ENCODE assay signal across 10 mouse cellular contexts in the genomic region with DNA sequence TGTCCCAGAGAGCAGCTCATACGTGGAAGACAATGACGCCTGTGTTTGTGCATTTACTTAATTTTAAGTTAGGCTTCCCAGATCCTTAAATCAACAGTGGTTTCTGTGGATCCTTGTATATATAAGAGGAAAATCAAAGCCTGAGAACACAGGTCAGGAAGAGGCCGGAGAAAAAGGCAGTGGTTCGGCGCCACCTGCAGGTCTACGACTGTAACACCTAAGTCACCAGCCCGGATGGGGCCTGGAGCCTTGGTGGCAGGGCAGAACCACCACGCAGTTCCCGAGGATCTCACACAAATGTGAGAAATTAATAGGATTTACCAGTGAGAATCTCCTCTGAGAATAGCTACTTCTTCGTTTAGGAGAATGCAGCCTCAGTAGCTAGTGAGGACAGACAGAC.
DNase-seq lines count a peak whose midpoint lies in the region; ATAC-seq and TF ChIP-seq lines count a peak whose summit lies in the region.
"Had no signal": no experiment of that assay in that cellular context is flagged by ENCODE, and none has a peak within 500 bp of the region (broad histone marks: within the 10 kb centered on the region; RNA-seq: fewer than 3 reads in every experiment).

No protein-coding gene starts in this region.

- no peak for TF ChIP-seq POLR2A in cerebellum, adult 2 months (IDR thresholded peaks at IDR 0.05; ENCODE audit: borderline replicate concordance, insufficient read depth, low read length)

- DNase-seq in liver (peak; percentile 10), R1 (ENCODE audit: low read depth, low spot score) (peak; percentile 39), MN1 (ENCODE audit: low spot score) (no peak)
- no peak for DNase-seq in liver, embryonic 11.5 days (ENCODE audit: low spot score)
- DNase-seq in cerebellum, adult 2 months = peak; percentile 77 to 82
- peak; percentile 21 for DNase-seq in forelimb bud, embryonic 11.5 days (ENCODE audit: low read depth, low spot score)
- DNase-seq in lung, postnatal 36 days = peak; percentile 20
- no peak for DNase-seq in spleen, postnatal 36 days (ENCODE audit: low spot score in 2 of 2)

- H3K4me1 ChIP-seq in liver, embryonic 11.5 days (replicated peaks; ENCODE audit: control insufficient read depth, insufficient read depth, low read length) = no peaks in the 10 kb centered on the region
- H3K4me1 ChIP-seq in cerebellum, adult 2 months (ENCODE audit: control insufficient read depth, insufficient read depth, low read length) = peaks cover 6% of the 10 kb centered on the region; the same call in 1 of the 2 replicates
- H3K4me1 ChIP-seq: limb, embryonic 15.5 days had no signal

- no peaks in the 10 kb centered on the region for H3K36me3 ChIP-seq in liver, embryonic 11.5 days (ENCODE audit: control insufficient read depth, insufficient read depth, low read length)
- H3K36me3 ChIP-seq: limb, embryonic 15.5 days had no signal

- TF ChIP-seq CTCF in cerebellum, adult 2 months (IDR thresholded peaks at IDR 0.05; ENCODE audit: borderline replicate concordance, insufficient read depth, low read depth, low read length) = peak; percentile 93

- H3K4me2 ChIP-seq in liver, embryonic 11.5 days = no peak overlapping the region
- H3K4me2 ChIP-seq: limb, embryonic 15.5 days had no signal

- H3K4me3 ChIP-seq in liver, embryonic 11.5 days (ENCODE audit: low read depth, low read length) = no peak overlapping the region
- H3K4me3 ChIP-seq in cerebellum, adult 2 months (replicated peaks; ENCODE audit: insufficient read depth, low read depth, low read length) = no peak overlapping the region
- H3K4me3 ChIP-seq: erythroblast, embryonic 14.5 days; limb, embryonic 15.5 days had no signal

- no peak overlapping the region for H3K27ac ChIP-seq in liver, embryonic 11.5 days (ENCODE audit: low read depth, low read length)
- H3K27ac ChIP-seq in cerebellum, adult 2 months (ENCODE audit: insufficient read depth, low read length) = no peak overlapping the region
- H3K27ac ChIP-seq: limb, embryonic 15.5 days had no signal

- 28% methylated on average over 10 of the region's 10 CpGs for WGBS in liver, embryonic 11.5 days
- 25% methylated on average over 10 of the region's 10 CpGs for WGBS in cerebellum, adult 2 months

- H3K9me3 ChIP-seq in liver, embryonic 11.5 days (ENCODE audit: control insufficient read depth, low read length) = no peaks in the 10 kb centered on the region
- H3K9me3 ChIP-seq: limb, embryonic 15.5 days had no signal

- H3K9ac ChIP-seq in liver, embryonic 11.5 days (ENCODE audit: low read depth, low read length) = no peak overlapping the region
- H3K9ac ChIP-seq: limb, embryonic 15.5 days had no signal

- H3K27me3 ChIP-seq in liver, embryonic 11.5 days (replicated peaks; ENCODE audit: control insufficient read depth, insufficient read depth, low read length) = no peaks in the 10 kb centered on the region
- no peaks in the 10 kb centered on the region for H3K27me3 ChIP-seq in cerebellum, adult 2 months (ENCODE audit: control insufficient read depth, insufficient read depth, low read length)
- H3K27me3 ChIP-seq: limb, embryonic 15.5 days had no signal

- no peak for ATAC-seq in liver, embryonic 11.5 days (replicated peaks; ENCODE audit: low FRiP score)

Comparison
In these comparisons a context has a peak if more than half of its experiments do, and no peak if none do; other contexts are left out.
1. DNase-seq: peak in liver (single experiment), R1 (single experiment), cerebellum, adult 2 months (2 of 2), forelimb bud, embryonic 11.5 days (single experiment) and lung, postnatal 36 days (single experiment); none in liver, embryonic 11.5 days (single experiment), spleen, postnatal 36 days (0 of 2) and MN1 (single experiment).